Mouse (Mus musculus): Measurements from ENCODE around the gene Ccdc183.

Gene Ccdc183

GRCm38 (mm10) chr2:25621229-25622200 is 4.0 kb upstream of the Ccdc183 start, which contains the start of gene Tmem141:
Tmem141 (minus strand) TSS chr2:25622005.
- ChIA-PET CTCF (interaction anchor here (0.6 to 1.2 kb wide), 17 partner anchors 9 to 433 kb away, joined by 3 to 8 read pairs (median 4); partner anchors contain the start of genes Ajm1 (in 3 of the 4), Edf1 (in 2 of the 4), Abca2 (in 1 of the 4) and Lcn8 (in 1 of the 4)), POLR2A (interaction anchor here in 2 of 4 experiments (0.6 to 1.4 kb wide), 14 partner anchors 13 to 1014 kb away, joined by 3 to 8 read pairs (median 4); partner anchors contain the start of genes Rabl6 (in 2 of the 2), Arrdc1 (in 1 of the 2), Camsap1 (in 1 of the 2) and Mamdc4 (in 1 of the 2))

- ChIA-PET POLR2A (interaction anchor here in 2 of 4 experiments (1.0 to 1.4 kb wide), 4 partner anchors 12 to 1014 kb away, joined by 3 to 6 read pairs (median 3); partner anchors contain the start of genes Arrdc1 (in 1 of the 2) and Rabl6 (in 1 of the 2)), CTCF (interaction anchor here in 3 of 4 experiments (0.9 to 1.2 kb wide), 2 partner anchors 39 to 73 kb away, joined by 4 to 5 read pairs (median 5); partner anchors contain the start of gene Ajm1 (in 2 of the 3))
Observed at GRCm38 (mm10) chr2:25620852-25621228, 3.4 kb upstream of the Ccdc183 start.

DNA sequence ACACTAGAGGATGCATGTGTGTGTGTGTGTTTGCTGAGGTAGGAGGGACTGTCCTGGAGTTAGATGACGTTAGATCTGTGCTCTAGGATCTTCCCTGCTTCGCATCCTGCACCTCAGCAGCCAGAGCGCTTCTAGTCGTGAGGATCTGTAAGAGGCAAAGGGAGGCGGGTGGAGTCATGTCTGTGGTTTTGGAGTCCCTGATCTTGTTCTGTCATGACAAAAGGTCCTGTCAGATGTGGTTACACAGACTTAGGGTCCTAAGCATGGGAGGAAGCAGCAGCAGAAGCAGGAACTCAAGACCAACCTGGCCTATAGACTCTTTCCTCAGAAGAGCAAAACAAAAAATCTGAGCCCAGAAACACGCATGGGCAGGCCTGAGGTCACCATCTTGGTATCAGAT is 2.9 kb upstream of the Ccdc183 start:
- ChIA-PET CTCF (interaction anchor here in 1 of 4 experiments (0.9 kb wide), 1 partner anchor 39 kb away, joined by 5 read pairs; the partner anchor contains the start of gene Ajm1), POLR2A (interaction anchor here in 1 of 4 experiments (1.0 kb wide), 1 partner anchor 12 kb away, joined by 6 read pairs; the partner anchor contains the start of gene Rabl6)

GRCm38 (mm10) chr2:25616398-25616797 is 1.1 kb downstream of the Ccdc183 start:
- ChIA-PET POLR2A (interaction anchor here in 2 of 4 experiments (0.6 to 1.0 kb wide), 5 partner anchors 9 to 244 kb away, joined by 3 to 4 read pairs (median 3); partner anchors contain the start of genes Edf1 (in 1 of the 2) and Sapcd2 (in 1 of the 2)), CTCF (interaction anchor here in 2 of 4 experiments (0.9 to 1.8 kb wide), 8 partner anchors 8 to 78 kb away, joined by 3 to 9 read pairs (median 3); partner anchors contain the start of genes Ajm1 (in 1 of the 2) and Edf1 (in 1 of the 2))

- POLR2A ChIA-PET = interaction anchor here (0.7 to 4.1 kb wide), 23 partner anchors 9 to 100 kb away, joined by 3 to 25 read pairs (median 3); partner anchors contain the start of genes Phpt1 (in 3 of the 4), Ajm1 (in 2 of the 4), Mamdc4 (in 2 of the 4) and Tmem141 (in 2 of the 4)
- CTCF ChIA-PET = interaction anchor here in 2 of 4 experiments (0.7 to 1.3 kb wide), 3 partner anchors 9 to 28 kb away, joined by 3 to 5 read pairs (median 3); partner anchors contain the start of genes Ajm1 (in 2 of the 2) and Ccdc183 (in 1 of the 2)
Observed at GRCm38 (mm10) chr2:25608671-25609070, 8.8 kb downstream of the Ccdc183 start.

DNA sequence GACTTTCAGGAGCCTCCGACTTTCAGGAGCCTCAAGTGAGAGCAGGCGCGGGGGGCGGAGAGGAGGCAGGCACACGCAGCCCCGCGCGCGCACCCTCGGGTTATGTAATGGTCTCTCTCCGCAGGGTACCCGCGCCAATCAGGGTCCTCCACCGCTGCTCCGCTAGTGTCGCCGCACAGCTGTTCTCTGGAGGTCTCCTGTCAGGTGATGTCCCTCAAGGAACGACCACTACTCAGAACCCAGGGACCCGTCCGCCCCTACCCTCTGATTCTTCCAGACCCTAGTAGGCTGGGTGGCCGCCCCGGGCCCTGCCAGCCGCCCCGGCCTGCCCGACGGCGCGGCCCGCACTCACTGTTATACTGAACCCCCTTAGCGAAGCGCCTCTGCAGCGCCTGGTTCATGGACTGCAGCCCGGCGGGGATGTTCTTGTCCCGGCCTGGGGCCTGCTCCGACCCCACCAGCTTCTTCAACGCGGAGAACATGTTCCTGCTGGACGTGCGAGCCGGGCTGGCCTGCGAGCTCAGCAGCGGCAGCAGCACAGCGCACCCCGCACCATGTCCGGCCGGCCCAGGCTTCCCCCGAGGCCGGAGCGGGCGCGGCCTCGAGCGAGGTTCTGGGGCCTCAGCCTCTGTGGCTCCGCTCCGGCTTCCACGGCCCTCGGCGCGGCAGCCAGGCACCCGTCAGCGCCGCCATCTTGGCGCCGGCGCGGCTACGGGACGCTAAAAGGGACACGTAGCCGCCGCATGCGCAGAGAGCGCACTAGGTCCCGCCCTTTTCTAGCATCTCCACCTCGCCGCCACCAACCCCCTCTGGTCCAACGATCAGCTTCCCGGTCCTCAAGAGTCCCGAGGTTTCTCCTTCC is 9.5 kb downstream of the Ccdc183 start, which contains the start of gene Rabl6:
TSS of gene Rabl6 (minus strand) at position 761 of the 862 bp plus-strand sequence.
- ChIA-PET CTCF (interaction anchor here in 3 of 4 experiments (1.1 to 1.7 kb wide), 3 partner anchors 8 to 27 kb away, joined by 3 to 5 read pairs (median 4); partner anchors contain the start of gene Ajm1 (in 2 of the 3)), POLR2A (interaction anchor here (0.6 to 4.1 kb wide), 23 partner anchors 9 to 100 kb away, joined by 3 to 25 read pairs (median 3); partner anchors contain the start of genes Phpt1 (in 3 of the 4), Ajm1 (in 2 of the 4), Mamdc4 (in 2 of the 4) and Tmem141 (in 2 of the 4))

DNA sequence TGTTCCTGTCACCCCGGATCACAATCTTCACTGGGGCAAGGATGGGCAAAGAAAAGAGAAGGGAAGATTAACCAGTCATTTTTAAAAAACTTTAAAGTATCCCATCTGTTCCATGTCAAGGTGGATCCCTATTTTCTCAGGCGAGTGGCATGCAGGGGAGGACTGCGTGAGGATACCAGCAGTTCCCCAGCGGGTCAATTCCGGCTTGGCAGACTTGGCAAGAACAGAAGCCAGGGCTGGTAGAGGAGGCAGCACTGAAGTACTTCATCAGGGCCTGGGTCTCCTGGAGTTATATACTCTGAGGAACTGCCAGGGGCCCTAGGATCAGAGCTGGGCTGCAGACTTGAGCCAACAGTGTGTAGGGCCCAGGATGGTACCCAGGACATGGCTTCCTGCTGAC is 15.0 kb downstream of the Ccdc183 start:
- POLR2A ChIA-PET = interaction anchor here in 2 of 4 experiments (0.7 to 1.4 kb wide), 4 partner anchors 9 to 27 kb away, joined by 3 to 4 read pairs (median 3); partner anchors contain the start of gene Phpt1 (in 1 of the 2)
- CTCF ChIA-PET = interaction anchor here in 2 of 4 experiments (0.8 to 1.2 kb wide), 3 partner anchors 10 to 21 kb away, joined by 3 to 4 read pairs (median 3); partner anchors contain the start of gene Ajm1 (in 2 of the 2)

DNA sequence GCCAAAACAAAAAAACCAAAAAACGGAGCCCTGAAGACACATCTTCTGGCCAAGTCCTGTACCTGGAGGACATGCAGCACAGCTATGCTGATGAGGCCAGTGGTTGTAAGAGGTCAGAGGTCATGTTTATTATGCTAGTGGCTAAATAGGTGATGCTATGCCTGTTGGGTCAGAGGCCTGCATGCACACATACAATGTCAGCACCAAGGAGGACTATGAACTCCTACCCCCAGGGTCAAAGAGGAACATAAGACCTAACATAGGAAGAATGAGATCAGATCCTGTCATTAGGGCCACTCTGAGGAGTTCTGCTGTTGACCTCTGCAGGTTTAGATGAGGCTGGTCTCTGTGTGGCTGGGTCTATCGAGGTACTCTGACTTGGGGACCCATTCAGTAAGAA is 17.4 kb downstream of the Ccdc183 start:
- ChIA-PET CTCF (no interaction called here), POLR2A (interaction anchor here in 2 of 4 experiments (1.1 to 1.5 kb wide), 3 partner anchors 8 to 13 kb away, joined by 3 to 4 read pairs (median 3); partner anchors contain the start of gene Rabl6 (in 1 of the 2))

DNA sequence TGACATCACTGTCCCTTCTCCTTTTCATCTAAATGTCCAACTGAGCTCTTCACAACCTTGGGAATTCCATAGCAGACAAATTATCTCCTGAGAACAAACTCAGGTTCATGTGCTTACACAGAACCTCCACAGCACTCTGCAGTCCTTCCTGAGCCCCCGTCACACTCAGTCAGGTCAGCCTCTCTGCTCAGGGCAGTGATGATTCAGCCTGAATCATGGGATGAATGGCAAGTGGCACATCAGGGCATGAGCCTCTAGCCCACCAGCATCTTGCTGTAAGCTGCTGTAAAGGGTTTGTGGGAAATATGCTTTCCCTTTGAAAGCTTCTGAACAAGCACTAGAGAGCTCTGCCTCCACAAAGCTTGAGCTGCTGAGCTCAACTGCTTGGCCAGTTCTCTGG is 18.7 kb downstream of the Ccdc183 start:
- POLR2A ChIA-PET = interaction anchor here in 2 of 4 experiments (0.9 to 1.4 kb wide), 5 partner anchors 8 to 17 kb away, joined by 3 to 4 read pairs (median 4); partner anchors contain the start of genes Ajm1 (in 1 of the 2) and Rabl6 (in 1 of the 2)
- CTCF ChIA-PET = no interaction called here

DNA sequence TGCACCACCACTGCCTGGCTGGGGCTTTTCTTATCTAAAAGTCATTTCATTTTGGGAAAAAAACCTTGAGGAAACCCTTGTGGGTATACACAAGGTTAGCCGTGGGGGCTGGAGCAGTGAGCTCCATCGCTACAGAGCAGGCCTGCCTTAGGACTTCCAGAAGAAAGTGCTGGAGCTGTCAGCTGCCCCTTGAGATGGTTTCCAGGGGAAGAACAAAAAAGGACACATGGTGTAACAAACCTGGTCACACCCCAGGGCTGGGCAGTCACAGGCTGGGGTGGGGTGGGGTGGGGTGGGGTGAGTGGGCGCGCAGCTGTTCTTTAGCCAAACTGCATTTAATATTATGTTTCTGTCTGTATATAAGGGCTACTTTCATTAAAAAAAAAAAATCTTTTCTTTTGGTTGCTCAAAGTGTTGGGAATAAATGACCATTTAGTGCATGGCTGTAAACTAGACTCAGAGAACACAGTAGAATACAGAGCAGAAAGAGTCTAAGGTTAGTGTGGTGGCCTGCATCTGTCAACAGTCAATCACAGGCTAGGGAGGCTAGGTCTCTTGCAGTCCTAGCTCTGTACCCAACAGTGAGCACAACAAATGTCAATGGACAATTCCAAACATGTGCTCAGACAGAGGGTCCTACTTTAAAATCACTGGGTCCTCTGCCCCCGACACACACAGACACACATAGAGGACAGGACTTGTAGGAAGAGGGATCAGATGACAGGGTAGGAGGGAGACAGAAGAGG is 20.5 kb downstream of the Ccdc183 start:
- ChIA-PET POLR2A (interaction anchor here in 1 of 4 experiments (0.5 to 1.5 kb wide), 3 partner anchors 9 to 50 kb away, joined by 3 to 6 read pairs (median 4); partner anchors contain the start of genes Ajm1 and Traf2), CTCF (interaction anchor here in 2 of 4 experiments (0.9 to 7.6 kb wide), 3 partner anchors 14 to 15 kb away, joined by 3 to 64 read pairs (median 3); partner anchors contain the start of gene Ajm1 (in 2 of the 2))

DNA sequence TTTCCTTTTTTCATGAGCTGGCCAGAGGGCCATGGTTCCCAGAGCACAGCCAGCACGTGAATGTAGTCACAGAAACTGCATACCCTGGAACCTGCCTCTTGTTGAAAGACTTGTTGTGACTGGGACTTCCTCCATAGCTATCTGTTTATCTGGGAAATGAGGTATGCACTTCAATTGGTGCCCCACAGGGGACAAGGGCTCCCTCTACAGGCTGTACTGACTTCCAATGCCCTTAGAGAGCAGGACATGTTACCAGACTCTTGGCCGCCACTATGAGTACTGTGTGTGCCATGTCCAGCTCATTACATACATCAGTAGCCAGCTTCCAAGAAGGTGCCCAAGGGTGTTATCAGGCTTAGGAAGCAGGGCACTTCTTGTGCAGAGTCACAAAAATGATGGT is 25.6 kb downstream of the Ccdc183 start:
- POLR2A ChIA-PET = interaction anchor here in 2 of 4 experiments (0.7 to 6.1 kb wide), 9 partner anchors 9 to 34 kb away, joined by 3 to 48 read pairs (median 4); partner anchors contain the start of genes Ajm1 (in 2 of the 2), Rabl6 (in 2 of the 2) and Edf1 (in 1 of the 2)

GRCm38 (mm10) chr2:25588227-25588907 is 29.1 kb downstream of the Ccdc183 start:
- ChIA-PET CTCF (interaction anchor here in 2 of 4 experiments (0.5 to 1.1 kb wide), 4 partner anchors 9 to 106 kb away, joined by 3 to 4 read pairs (median 4); partner anchors contain the start of genes Mamdc4 (in 2 of the 2) and Phpt1 (in 1 of the 2)), POLR2A (interaction anchor here in 3 of 4 experiments (0.5 to 2.8 kb wide), 11 partner anchors 9 to 668 kb away, joined by 3 to 11 read pairs (median 3); partner anchors contain the start of genes Mamdc4 (in 1 of the 3) and Traf2 (in 1 of the 3))

More for the DNA sequence above, 25.6 kb downstream of the Ccdc183 start:
- CTCF ChIA-PET = interaction anchor here (0.5 to 7.6 kb wide), 16 partner anchors 9 to 201 kb away, joined by 3 to 64 read pairs (median 6); partner anchors contain the start of genes Ajm1 (in 4 of the 4), Entpd2 (in 1 of the 4), Mamdc4 (in 1 of the 4) and Phpt1 (in 1 of the 4)

DNA sequence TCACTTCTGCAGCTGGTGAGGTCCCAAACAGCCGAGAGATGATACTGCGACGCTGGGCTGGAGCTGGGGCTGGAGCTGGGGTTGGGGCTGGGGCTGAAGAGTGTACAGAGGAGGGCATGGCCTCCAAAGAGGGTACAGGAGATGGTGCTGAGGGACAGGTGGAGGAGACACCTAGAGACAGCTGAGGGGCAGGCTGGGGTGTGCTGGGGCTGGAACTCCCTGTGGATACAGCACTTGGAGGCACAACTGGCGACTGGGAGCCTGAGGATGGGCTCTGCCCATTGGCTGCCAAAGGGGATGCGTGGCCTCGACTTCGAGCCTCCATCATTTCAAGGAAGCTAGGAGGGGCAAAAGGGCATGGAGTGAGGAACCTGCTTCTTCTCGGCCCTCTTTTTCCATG is 30.2 kb downstream of the Ccdc183 start:
- CTCF ChIA-PET = interaction anchor here in 2 of 4 experiments (0.6 kb wide), 2 partner anchors 13 to 160 kb away, joined by 3 read pairs; no protein-coding TSS in a partner anchor
- POLR2A ChIA-PET = interaction anchor here in 2 of 4 experiments (0.8 to 2.8 kb wide), 9 partner anchors 8 to 46 kb away, joined by 3 to 11 read pairs (median 3); partner anchors contain the start of genes Edf1 (in 1 of the 2), Mamdc4 (in 1 of the 2) and Traf2 (in 1 of the 2)

- CTCF ChIA-PET = no interaction called here
- POLR2A ChIA-PET = interaction anchor here in 1 of 4 experiments (0.9 kb wide), 1 partner anchor 23 kb away, joined by 3 read pairs; no protein-coding TSS in a partner anchor
Observed at GRCm38 (mm10) chr2:25585601-25586000, 31.9 kb downstream of the Ccdc183 start.

DNA sequence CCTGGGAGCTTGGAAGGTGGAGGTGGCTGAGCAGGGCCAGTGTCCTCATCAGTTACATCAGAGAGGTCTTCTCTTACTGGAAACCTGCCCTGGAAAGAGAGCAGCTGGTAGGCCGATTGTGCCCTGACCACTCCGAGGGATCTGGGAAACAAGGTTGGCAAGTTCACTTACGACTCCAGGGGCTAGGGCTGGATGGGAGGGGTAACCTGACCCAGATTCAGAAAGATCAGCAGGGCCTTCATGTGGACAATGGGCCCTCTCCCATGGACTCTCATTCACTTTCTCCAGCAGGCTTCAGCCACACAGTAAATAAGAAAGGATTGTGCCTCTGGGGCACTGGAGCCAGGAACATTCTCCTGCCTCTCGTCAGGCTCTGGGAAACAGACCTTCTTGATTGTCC is 32.6 kb downstream of the Ccdc183 start:
- ChIA-PET CTCF (no interaction called here), POLR2A (interaction anchor here in 1 of 4 experiments (1.5 to 7.3 kb wide), 2 partner anchors 8 to 9 kb away, joined by 3 to 48 read pairs; no protein-coding TSS in a partner anchor)
